Mouse (Mus musculus) liver, embryonic 14.5 days (tissue): ENCODE results near the gene Taf5l. TPM values are rescaled to one million over a fixed set of nuclear protein-coding genes. Genes with fewer than 3 reads are reported as not detected.
A peak's percentile ranks its signal among the peaks of the same experiment; 100 is the strongest.

Experiments used
- ATAC-seq: fragments of 200-750 bp; cut with Nextera tagmentation; 2 replicates; pipeline ENCODE4 v1.8.0; 2017; ENCODE audit warnings: moderate number of reproducible peaks, mild to moderate bottlenecking, moderate library complexity; ENCODE audit not compliant: insufficient read depth
- DNase-seq, 3 experiments: peaks; one replicate each; pipeline ENCODE4 v3.0.0-alpha.2; 2012 to 2013; ENCODE audit warnings: low read depth in 3 of 3, low spot score in 3 of 3
- H3K27ac ChIP-seq: fragments of 300-500 bp; sonication (generic); 2 replicates; pipeline ENCODE4 v1.5.1; 2014; ENCODE audit warnings: moderate library complexity, mild to moderate bottlenecking, control low read depth, inconsistent platforms
- H3K27me3 ChIP-seq: fragments of 300-500 bp; sonication (generic); 2 replicates; pipeline ENCODE4 v1.6.1; 2014; ENCODE audit warnings: mild to moderate bottlenecking, low read length, moderate library complexity; ENCODE audit not compliant: control insufficient read depth, insufficient read depth
- H3K36me3 ChIP-seq: fragments of 300-500 bp; sonication (generic); replicated peaks from 2 replicates; pipeline ENCODE4 v1.6.1; 2014; ENCODE audit warnings: low read depth; ENCODE audit not compliant: control insufficient read depth, insufficient read depth
- H3K4me1 ChIP-seq, 2 experiments: fragments of 200-500 bp in 1 of 2; fragments of 300-500 bp in 1 of 2; sonication (generic) in 1 of 2; replicated peaks; 2 replicates each; pipeline ENCODE4 v1.6.1; 2012 to 2014; ENCODE audit warnings: antibody characterized with exemption in 1 of 2, inconsistent platforms in 1 of 2, low read length in 1 of 2; ENCODE audit not compliant: control insufficient read depth in 2 of 2, insufficient read depth in 2 of 2
- H3K4me2 ChIP-seq: fragments of 300-500 bp; sonication (generic); 2 replicates; pipeline ENCODE4 v1.6.1; 2014; ENCODE audit warnings: low read depth, mild to moderate bottlenecking, control low read depth, moderate library complexity
- H3K4me3 ChIP-seq, 2 experiments: fragments of 200-500 bp in 1 of 2; fragments of 300-500 bp in 1 of 2; sonication (generic) in 1 of 2; 2 replicates each; pipeline ENCODE4 v1.5.1; 2012 to 2014; ENCODE audit warnings: low read depth in 2 of 2, low read length in 2 of 2, mild to moderate bottlenecking in 2 of 2, control low read depth in 1 of 2, inconsistent platforms in 1 of 2, moderate library complexity in 1 of 2; ENCODE audit not compliant: insufficient read depth in 1 of 2
- H3K9ac ChIP-seq: fragments of 300-500 bp; sonication (generic); replicated peaks from 2 replicates; pipeline ENCODE4 v1.6.1; 2014; ENCODE audit warnings: mild to moderate bottlenecking, control low read depth, moderate library complexity
- H3K9me3 ChIP-seq: fragments of 300-500 bp; sonication (generic); 2 replicates; pipeline ENCODE4 v1.6.1; 2016; ENCODE audit warnings: low read length, mixed read lengths; ENCODE audit not compliant: control insufficient read depth
- CTCF ChIP-seq: IDR thresholded peaks from 2 replicates; pipeline ENCODE4 v1.5.1; 2016; ENCODE audit warnings: antibody characterized with exemption, low read depth, control low read depth
- EP300 ChIP-seq: IDR thresholded peaks from 2 replicates; pipeline ENCODE4 v1.6.1; 2016; ENCODE audit warnings: antibody characterized with exemption, low read depth
- WGBS: fragments of 180-500 bp; shearing (Covaris S2); extraction: QIAGEN DNeasy Blood & Tissue Kit; methylation state at CpG from one replicate; pipeline ENCODE4 v1.1.7; 2014; ENCODE audit not compliant: insufficient replicate concordance; 5-methylcytosine and 5-hydroxymethylcytosine counted together
- polyA plus RNA-seq, 2 experiments: library from polyadenylated mRNA; depleted of rRNA in 1 of 2; stranded (reverse) in 1 of 2; unstranded in 1 of 2; fragments of >200 nt; fragmentation: Nextera tagmentation in 1 of 2; extraction: Ambion mirVana in 1 of 2; gene quantifications; 2 replicates each; pipeline versions ENCODE4 v1.2.1 to v1.2.3; 2012 to 2014

Taf5l gene
- polyA plus RNA-seq (2012; rRNA removed) (21.1 and 21.2 TPM in 2 replicates), polyA plus RNA-seq (2014; fragmentation: Nextera tagmentation; extraction: Ambion mirVana) (28.7 and 32.6 TPM in 2 replicates)

DNA sequence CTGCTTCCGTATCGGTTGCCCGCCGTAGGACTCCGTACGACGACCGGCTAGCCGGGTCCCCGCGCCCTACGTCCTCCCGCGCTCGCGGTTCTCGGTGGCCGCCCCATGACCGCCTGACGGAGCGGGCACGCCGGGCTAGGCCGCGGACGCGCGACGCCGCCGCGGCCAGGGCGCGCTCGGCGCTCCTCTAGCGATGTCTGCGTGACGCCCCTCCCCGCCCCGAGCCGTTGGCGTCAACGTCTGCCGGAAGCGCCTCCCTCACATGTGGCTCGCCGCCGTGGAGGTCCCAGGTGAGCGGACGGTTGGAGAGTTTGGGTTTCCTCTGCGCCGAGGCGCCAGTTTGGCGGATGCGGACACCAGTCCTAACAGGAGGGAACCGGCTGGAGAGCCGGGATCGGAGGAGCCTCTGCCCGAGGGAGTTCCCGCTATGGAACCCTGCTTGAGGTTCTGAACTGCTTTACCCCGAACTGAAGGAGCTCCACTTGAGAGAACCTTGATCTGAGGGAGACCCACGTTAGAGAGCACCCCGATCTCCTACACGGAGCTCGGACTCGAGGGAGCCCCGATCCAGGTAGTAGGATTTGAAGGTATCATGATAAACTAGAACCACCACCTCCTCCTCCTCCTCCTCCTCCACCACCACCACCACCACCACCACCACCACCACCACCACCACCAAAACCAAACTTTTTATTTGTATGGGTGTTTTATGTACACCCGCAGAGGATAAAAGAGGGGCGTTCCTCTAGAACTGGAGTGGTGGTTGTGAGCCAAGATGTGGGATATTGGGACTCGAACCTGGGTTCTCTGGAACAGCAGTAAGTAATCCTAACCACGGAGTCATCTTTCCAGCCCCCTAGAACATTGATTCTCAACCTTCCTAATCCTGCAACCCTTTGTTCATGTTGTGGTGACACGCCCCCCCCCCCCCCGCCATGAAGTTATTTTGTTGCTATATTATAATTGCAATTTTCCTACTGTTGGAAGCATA lies at the start of gene Taf5l, which contains the start of gene Urb2:
Gene Taf5l, minus strand, starts transcription at position 161 of the 991 bp plus-strand sequence.
Gene Urb2, plus strand, starts transcription at position 272 of the 991 bp plus-strand sequence.
- TF ChIP-seq EP300 (no peak; the same call in 1 of the 2 replicates), CTCF (no peak)
- Histone ChIP-seq H3K9ac (peak within 1 kb of the TSS; percentile 92), H3K27me3 (no peaks in the 10 kb centered on the region), H3K4me1 (peaks cover 33% of the 10 kb centered on the region in 2 experiments), H3K27ac (peak within 1 kb of the TSS; percentile 80), H3K4me2 (peak within 1 kb of the TSS; percentile 97), H3K4me3 (peak within 1 kb of the TSS; percentile 93 to 99), H3K36me3 (peaks cover 20% of the 10 kb centered on the region), H3K9me3 (no peaks in the 10 kb centered on the region)
- peak; percentile 88 for ATAC-seq
- WGBS = under 1% methylated on average over 69 of the region's 74 CpGs
- peak; percentile 78 for DNase-seq

GRCm38 (mm10) chr8:124070363-124071324 lies 49.4 kb upstream of the Taf5l start:
- Histone ChIP-seq H3K36me3 (no peaks in the 10 kb centered on the region), H3K9ac (no peak overlapping the region), H3K4me1 (no peaks in the 10 kb centered on the region; a peak in 1 of 4 replicates), H3K4me2 (no peak overlapping the region), H3K27ac (no peak overlapping the region), H3K27me3 (no peaks in the 10 kb centered on the region), H3K4me3 (no peak overlapping the region), H3K9me3 (no peaks in the 10 kb centered on the region)
- ATAC-seq = no peak
- TF ChIP-seq EP300 = no peak
- no peak for TF ChIP-seq CTCF
- no peak for DNase-seq
- WGBS = 41% methylated on average over 18 of the region's 18 CpGs

GRCm38 (mm10) chr8:124067059-124067750 lies 46.0 kb upstream of the Taf5l start:
- TF ChIP-seq CTCF (no peak), EP300 (no peak)
- H3K27me3 ChIP-seq = no peaks in the 10 kb centered on the region
- no peaks in the 10 kb centered on the region; a peak in 1 of 4 replicates for H3K4me1 ChIP-seq
- ATAC-seq (no peak), DNase-seq (no peak)
- no peak overlapping the region for H3K9ac ChIP-seq
- WGBS = 59% methylated on average over 4 of the region's 4 CpGs
- H3K36me3 ChIP-seq = no peaks in the 10 kb centered on the region
- H3K4me2 ChIP-seq = no peak overlapping the region
- no peak overlapping the region for H3K27ac ChIP-seq
- H3K4me3 ChIP-seq = no peak overlapping the region
- no peaks in the 10 kb centered on the region for H3K9me3 ChIP-seq

DNA sequence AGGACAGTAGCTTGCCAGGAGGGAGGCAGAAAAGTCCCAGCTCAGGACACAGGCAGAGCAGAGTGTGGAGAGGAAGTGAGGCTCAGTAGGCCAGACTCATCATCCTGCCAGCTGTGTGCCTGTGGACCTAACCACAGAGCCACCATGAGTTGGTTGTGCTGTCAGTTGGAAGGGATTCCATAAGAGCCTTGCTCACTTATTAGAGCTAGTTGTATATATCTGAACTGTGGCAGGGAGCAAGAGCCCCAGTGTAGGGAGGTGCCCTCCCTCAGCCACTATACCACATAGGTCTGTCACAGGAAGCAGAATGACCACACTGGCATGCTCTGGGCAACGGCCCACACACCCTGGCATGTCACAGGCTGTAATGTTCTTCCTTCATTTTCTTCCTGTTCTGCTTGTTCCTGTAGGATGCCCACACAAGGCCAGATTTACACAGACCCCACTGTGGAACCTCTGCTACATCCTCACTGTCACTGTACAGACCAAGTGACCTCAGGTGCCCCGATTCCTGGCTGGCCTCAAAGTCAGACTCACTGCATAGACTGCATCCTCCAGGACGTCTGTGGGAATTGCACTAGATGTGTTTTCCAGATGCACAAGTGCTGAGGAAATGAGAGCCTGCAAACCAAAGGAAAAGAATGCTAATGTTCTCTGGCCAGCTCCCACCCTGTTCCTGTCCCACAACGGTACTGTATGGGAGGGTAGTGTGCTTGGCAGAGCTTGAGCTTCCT lies 45.3 kb upstream of the Taf5l start:
- no peak for DNase-seq
- Histone ChIP-seq H3K36me3 (no peaks in the 10 kb centered on the region), H3K27ac (no peak overlapping the region), H3K4me3 (no peak overlapping the region), H3K4me1 (no peaks in the 10 kb centered on the region; a peak in 1 of 4 replicates), H3K9ac (no peak overlapping the region), H3K9me3 (no peaks in the 10 kb centered on the region), H3K4me2 (no peak overlapping the region), H3K27me3 (no peaks in the 10 kb centered on the region)
- TF ChIP-seq CTCF (no peak), EP300 (no peak)
- WGBS = 25% methylated on average over 4 of the region's 4 CpGs
- ATAC-seq = no peak
